Comparison of ENCODE assay signal across 9 mouse cellular contexts in genomic region chr4:123412981-123413380, GRCm38 (mm10).
DNase-seq lines count a peak whose midpoint lies in the region; ATAC-seq and TF ChIP-seq lines count a peak whose summit lies in the region.
"Had no signal": no experiment of that assay in that cellular context is flagged by ENCODE, and none has a peak within 500 bp of the region (broad histone marks: within the 10 kb centered on the region; RNA-seq: fewer than 3 reads in every experiment).

No protein-coding gene starts in this region.

- H3K4me2 ChIP-seq in heart, embryonic 16.5 days (ENCODE audit: low read depth, low read length), result peak overlapping the region; percentile 82
- H3K4me2 ChIP-seq in midbrain, embryonic 12.5 days (replicated peaks), result peak overlapping the region; percentile 76
- H3K4me2 ChIP-seq in midbrain, postnatal 0 days (ENCODE audit: low read depth, low read length, poor library complexity, severe bottlenecking), result no peak overlapping the region
- H3K4me2 ChIP-seq in hindbrain, embryonic 15.5 days, result peak overlapping the region; percentile 73
- H3K4me2 ChIP-seq in stomach, embryonic 16.5 days (ENCODE audit: low read depth, low read length), result peak overlapping the region; percentile 72; the same call in 1 of the 2 replicates

- H3K27me3 ChIP-seq in heart, embryonic 16.5 days (ENCODE audit: control insufficient read depth, insufficient read depth, low read length), result no peaks in the 10 kb centered on the region
- no peaks in the 10 kb centered on the region for H3K27me3 ChIP-seq in midbrain, embryonic 12.5 days
- H3K27me3 ChIP-seq in midbrain, postnatal 0 days (ENCODE audit: insufficient read depth, low read length), result no peaks in the 10 kb centered on the region
- H3K27me3 ChIP-seq in hindbrain, embryonic 15.5 days, result no peaks in the 10 kb centered on the region
- no peaks in the 10 kb centered on the region for H3K27me3 ChIP-seq in stomach, embryonic 16.5 days (ENCODE audit: control insufficient read depth, insufficient read depth, low read length)

- H3K4me3 ChIP-seq in heart, embryonic 16.5 days (ENCODE audit: low read length), result peak overlapping the region; percentile 87
- no peak overlapping the region for H3K4me3 ChIP-seq in midbrain, embryonic 12.5 days
- H3K4me3 ChIP-seq in midbrain, postnatal 0 days (ENCODE audit: low read depth, low read length), result no peak overlapping the region
- H3K4me3 ChIP-seq in hindbrain, embryonic 15.5 days, result no peak overlapping the region
- no peak overlapping the region for H3K4me3 ChIP-seq in stomach, embryonic 16.5 days (replicated peaks; ENCODE audit: low read length)

- TF ChIP-seq CTCF in midbrain, postnatal 0 days (IDR thresholded peaks at IDR 0.05), result no peak

- ATAC-seq in heart, embryonic 16.5 days (replicated peaks; ENCODE audit: extremely low read depth, insufficient read depth, low FRiP score), result no peak
- ATAC-seq in midbrain, embryonic 12.5 days (ENCODE audit: low FRiP score, low read depth), result no peak
- no peak for ATAC-seq in midbrain, postnatal 0 days (ENCODE audit: low FRiP score)
- ATAC-seq in hindbrain, embryonic 15.5 days (ENCODE audit: low FRiP score, low read depth), result no peak
- ATAC-seq in stomach, embryonic 16.5 days (ENCODE audit: insufficient read depth, low FRiP score), result no peak

- no peaks in the 10 kb centered on the region for H3K36me3 ChIP-seq in heart, embryonic 16.5 days (ENCODE audit: control insufficient read depth, insufficient read depth)
- peaks cover 15% of the 10 kb centered on the region for H3K36me3 ChIP-seq in midbrain, embryonic 12.5 days
- H3K36me3 ChIP-seq in midbrain, postnatal 0 days (ENCODE audit: insufficient read depth, low read length), result no peaks in the 10 kb centered on the region
- no peaks in the 10 kb centered on the region for H3K36me3 ChIP-seq in hindbrain, embryonic 15.5 days
- no peaks in the 10 kb centered on the region for H3K36me3 ChIP-seq in stomach, embryonic 16.5 days (ENCODE audit: control insufficient read depth, insufficient read depth, low read length)

- WGBS in heart, embryonic 16.5 days, result 39% methylated on average over 2 of the region's 2 CpGs
- WGBS in midbrain, embryonic 12.5 days, result 50% methylated on average over 2 of the region's 2 CpGs
- WGBS in midbrain, postnatal 0 days, result 51% methylated on average over 2 of the region's 2 CpGs
- WGBS in hindbrain, embryonic 15.5 days, result 56% methylated on average over 2 of the region's 2 CpGs
- WGBS in stomach, embryonic 16.5 days, result 36% methylated on average over 2 of the region's 2 CpGs

- intact Hi-C loops in heart, postnatal 10 days (cut with DNase I), result loop anchor here (2.0 kb wide), 1 partner anchor 14 kb away; no protein-coding TSS in a partner anchor

- H3K9me3 ChIP-seq in heart, embryonic 16.5 days (replicated peaks; ENCODE audit: control insufficient read depth, low read length), result no peaks in the 10 kb centered on the region
- no peaks in the 10 kb centered on the region for H3K9me3 ChIP-seq in midbrain, embryonic 12.5 days
- H3K9me3 ChIP-seq in midbrain, postnatal 0 days (ENCODE audit: low read length), result no peaks in the 10 kb centered on the region
- no peaks in the 10 kb centered on the region for H3K9me3 ChIP-seq in hindbrain, embryonic 15.5 days
- H3K9me3 ChIP-seq in stomach, embryonic 16.5 days (replicated peaks; ENCODE audit: control insufficient read depth, low read length), result no peaks in the 10 kb centered on the region

- H3K27ac ChIP-seq in heart, embryonic 16.5 days (ENCODE audit: low read length), result peak overlapping the region; percentile 99
- H3K27ac ChIP-seq in midbrain, embryonic 12.5 days (replicated peaks), result peak overlapping the region; percentile 98; the same call in 1 of the 2 replicates
- H3K27ac ChIP-seq in midbrain, postnatal 0 days (ENCODE audit: low read depth, low read length), result no peak overlapping the region
- H3K27ac ChIP-seq in hindbrain, embryonic 15.5 days (replicated peaks), result no peak overlapping the region
- H3K27ac ChIP-seq in stomach, embryonic 16.5 days (ENCODE audit: low read length), result peak overlapping the region; percentile 94; the same call in 1 of the 2 replicates

- H3K9ac ChIP-seq in heart, embryonic 16.5 days (ENCODE audit: low read length), result peak overlapping the region; percentile 98
- no peak overlapping the region for H3K9ac ChIP-seq in midbrain, embryonic 12.5 days (replicated peaks)
- no peak overlapping the region for H3K9ac ChIP-seq in midbrain, postnatal 0 days (replicated peaks; ENCODE audit: low read length, poor library complexity, severe bottlenecking)
- H3K9ac ChIP-seq in hindbrain, embryonic 15.5 days, result no peak overlapping the region
- no peak overlapping the region for H3K9ac ChIP-seq in stomach, embryonic 16.5 days (ENCODE audit: low read length)

- no peak for DNase-seq in heart, postnatal 10 days
- no peak for DNase-seq in midbrain, postnatal 0 days (ENCODE audit: low spot score)
- DNase-seq in cerebellum, postnatal 25 days, result no peak
- DNase-seq in adrenal gland, adult 18-20 months (ENCODE audit: low spot score in 2 of 2), result no peak
- DNase-seq: cerebellum, postnatal 10 days had no signal

- peaks cover 61% of the 10 kb centered on the region for H3K4me1 ChIP-seq in heart, embryonic 16.5 days (ENCODE audit: control insufficient read depth, insufficient read depth, low read length)
- H3K4me1 ChIP-seq in midbrain, embryonic 12.5 days, result peaks cover 36% of the 10 kb centered on the region
- H3K4me1 ChIP-seq in midbrain, postnatal 0 days (ENCODE audit: insufficient read depth, low read length), result peaks cover 3% of the 10 kb centered on the region
- H3K4me1 ChIP-seq in hindbrain, embryonic 15.5 days (replicated peaks), result peaks cover 42% of the 10 kb centered on the region
- H3K4me1 ChIP-seq in stomach, embryonic 16.5 days (ENCODE audit: control insufficient read depth, insufficient read depth, low read length), result peaks cover 38% of the 10 kb centered on the region

Comparison
In these comparisons a context has a peak if more than half of its experiments do, and no peak if none do; other contexts are left out.
1. H3K27ac ChIP-seq: peak in heart, embryonic 16.5 days (single experiment), midbrain, embryonic 12.5 days (single experiment) and stomach, embryonic 16.5 days (single experiment); none in midbrain, postnatal 0 days (single experiment) and hindbrain, embryonic 15.5 days (single experiment).